Mouse (Mus musculus) forebrain, embryonic 14.5 days (tissue): ENCODE data around the gene Acvr1b. TPM values are rescaled to one million over a fixed set of nuclear protein-coding genes. Genes with fewer than 3 reads are reported as not detected.

ENCODE experiments used
- ATAC-seq: fragments of 200-750 bp; cut with Nextera tagmentation; 2 replicates; pipeline ENCODE4 v1.8.0; 2017; ENCODE audit warnings: mild to moderate bottlenecking, moderate library complexity
- DNase-seq: peaks from one replicate; pipeline ENCODE4 v3.0.0-alpha.2; 2015; ENCODE audit warnings: low spot score
- H3K27ac ChIP-seq: fragments of 300-500 bp; sonication (generic); 2 replicates; pipeline ENCODE4 v1.5.1; 2014; ENCODE audit warnings: low read depth, mild to moderate bottlenecking, control low read depth, low read length, moderate library complexity
- H3K27me3 ChIP-seq: fragments of 300-500 bp; sonication (generic); replicated peaks from 2 replicates; pipeline ENCODE4 v1.6.1; 2014; ENCODE audit warnings: low read length, control low read depth, mixed read lengths; ENCODE audit not compliant: control insufficient read depth, insufficient read depth
- H3K36me3 ChIP-seq: fragments of 300-500 bp; sonication (generic); 2 replicates; pipeline ENCODE4 v1.6.1; 2014; ENCODE audit warnings: low read length, control low read depth; ENCODE audit not compliant: control insufficient read depth, insufficient read depth
- H3K4me1 ChIP-seq: fragments of 300-500 bp; sonication (generic); 2 replicates; pipeline ENCODE4 v1.6.1; 2014; ENCODE audit warnings: antibody characterized with exemption, low read length, control low read depth; ENCODE audit not compliant: control insufficient read depth, insufficient read depth
- H3K4me2 ChIP-seq: fragments of 300-500 bp; sonication (generic); 2 replicates; pipeline ENCODE4 v1.6.1; 2014; ENCODE audit warnings: mild to moderate bottlenecking, control low read depth, low read length
- H3K4me3 ChIP-seq: fragments of 300-500 bp; sonication (generic); 2 replicates; pipeline ENCODE4 v1.5.1; 2014; ENCODE audit warnings: low read depth, low read length, control low read depth
- H3K9ac ChIP-seq: fragments of 300-500 bp; sonication (generic); 2 replicates; pipeline ENCODE4 v1.6.1; 2014; ENCODE audit warnings: mild to moderate bottlenecking, low read length, control low read depth, moderate library complexity
- H3K9me3 ChIP-seq: fragments of 300-500 bp; sonication (generic); replicated peaks from 2 replicates; pipeline ENCODE4 v1.6.1; 2016; ENCODE audit warnings: low read length, control low read depth, mixed read lengths; ENCODE audit not compliant: control insufficient read depth
- WGBS: fragments of 180-500 bp; shearing (Covaris S2); extraction: QIAGEN DNeasy Blood & Tissue Kit; methylation state at CpG from one replicate; pipeline ENCODE4 v1.1.7; 2014; 5-methylcytosine and 5-hydroxymethylcytosine counted together
- polyA plus RNA-seq: library from polyadenylated mRNA; unstranded; fragments of >200 nt; fragmentation: Nextera tagmentation; extraction: Ambion mirVana; gene quantifications from 2 replicates; pipeline ENCODE4 v1.2.1, GENCODE M21; 2014

Acvr1b gene
- polyA plus RNA-seq, 1 experiment from 2014 or later: 24.7 TPM

- no peak overlapping the region for H3K4me3 ChIP-seq
- no peaks in the 10 kb centered on the region for H3K9me3 ChIP-seq
- DNase-seq (peak; percentile 76), ATAC-seq (no peak)
- no peaks in the 10 kb centered on the region for H3K4me1 ChIP-seq
- no peak overlapping the region for H3K27ac ChIP-seq
- H3K27me3 ChIP-seq: no peaks in the 10 kb centered on the region
- 59% methylated on average over 6 of the region's 6 CpGs for WGBS
- no peak overlapping the region for H3K9ac ChIP-seq
- H3K36me3 ChIP-seq: peaks cover 90% of the 10 kb centered on the region
- no peak overlapping the region for H3K4me2 ChIP-seq
These were observed 36.4 kb downstream of the Acvr1b start for GRCm38 (mm10) chr15:101210228-101210627.

- Histone ChIP-seq H3K9me3 (no peaks in the 10 kb centered on the region), H3K27ac (no peak overlapping the region), H3K4me1 (no peaks in the 10 kb centered on the region), H3K4me2 (no peak overlapping the region), H3K36me3 (peaks cover 85% of the 10 kb centered on the region), H3K4me3 (no peak overlapping the region), H3K27me3 (no peaks in the 10 kb centered on the region), H3K9ac (no peak overlapping the region)
- DNase-seq (no peak), ATAC-seq (no peak)
- WGBS: 95% methylated on average over 14 of the region's 14 CpGs
These were observed 37.2 kb downstream of the Acvr1b start for GRCm38 (mm10) chr15:101210998-101211613.

GRCm38 (mm10) chr15:101212435-101212834 lies 38.6 kb downstream of the Acvr1b start:
- no peak for ATAC-seq
- no peak overlapping the region for H3K9ac ChIP-seq
- no peak overlapping the region for H3K27ac ChIP-seq
- WGBS: 82% methylated on average over 14 of the region's 14 CpGs
- no peaks in the 10 kb centered on the region for H3K27me3 ChIP-seq
- H3K4me3 ChIP-seq: no peak overlapping the region
- H3K4me2 ChIP-seq: no peak overlapping the region
- H3K36me3 ChIP-seq: peaks cover 72% of the 10 kb centered on the region
- H3K4me1 ChIP-seq: no peaks in the 10 kb centered on the region
- DNase-seq: no peak
- no peaks in the 10 kb centered on the region for H3K9me3 ChIP-seq

GRCm38 (mm10) chr15:101215136-101215535 lies 41.3 kb downstream of the Acvr1b start:
- H3K4me2 ChIP-seq: no peak overlapping the region
- peaks cover 45% of the 10 kb centered on the region for H3K36me3 ChIP-seq
- H3K9me3 ChIP-seq: no peaks in the 10 kb centered on the region
- no peak for DNase-seq
- no peaks in the 10 kb centered on the region for H3K27me3 ChIP-seq
- no peak overlapping the region for H3K9ac ChIP-seq
- 80% methylated on average over 2 of the region's 2 CpGs for WGBS
- H3K4me3 ChIP-seq: no peak overlapping the region
- no peak for ATAC-seq
- no peaks in the 10 kb centered on the region for H3K4me1 ChIP-seq
- H3K27ac ChIP-seq: no peak overlapping the region

- Histone ChIP-seq H3K4me1 (no peaks in the 10 kb centered on the region), H3K9ac (no peak overlapping the region), H3K36me3 (peaks cover 36% of the 10 kb centered on the region), H3K4me2 (no peak overlapping the region), H3K9me3 (no peaks in the 10 kb centered on the region), H3K27me3 (no peaks in the 10 kb centered on the region), H3K27ac (no peak overlapping the region), H3K4me3 (no peak overlapping the region)
- ATAC-seq (no peak), DNase-seq (no peak)
- 71% methylated on average over 4 of the region's 4 CpGs for WGBS
These were observed 42.2 kb downstream of the Acvr1b start for GRCm38 (mm10) chr15:101216036-101216435.

- WGBS: 3% methylated on average over 8 of the region's 8 CpGs
- DNase-seq: peak; percentile 63
- ATAC-seq: peak; percentile 19; the same call in 1 of the 2 replicates
- H3K4me1 ChIP-seq: peaks cover 24% of the 10 kb centered on the region
- no peaks in the 10 kb centered on the region for H3K36me3 ChIP-seq
- H3K27me3 ChIP-seq: 0 out of 2 replicates have a peak, but pooled peaks cover 5% of the 10 kb centered on the region
- H3K27ac ChIP-seq: no peak overlapping the region
- no peak overlapping the region for H3K4me2 ChIP-seq
- no peak overlapping the region for H3K9ac ChIP-seq
- no peaks in the 10 kb centered on the region for H3K9me3 ChIP-seq
- H3K4me3 ChIP-seq: no peak overlapping the region
These were observed 47.0 kb downstream of the Acvr1b start for GRCm38 (mm10) chr15:101220905-101221297.

- H3K27me3 ChIP-seq: 0 out of 2 replicates have a peak, but pooled peaks cover 5% of the 10 kb centered on the region
- H3K27ac ChIP-seq: peak overlapping the region; percentile 46
- H3K9me3 ChIP-seq: no peaks in the 10 kb centered on the region
- DNase-seq (peak; percentile 87), ATAC-seq (peak; percentile 65)
- H3K9ac ChIP-seq: no peak overlapping the region
- WGBS: 1% methylated on average over 14 of the region's 14 CpGs
- H3K36me3 ChIP-seq: no peaks in the 10 kb centered on the region
- peak overlapping the region; percentile 11; the same call in 1 of the 2 replicates for H3K4me3 ChIP-seq
- peaks cover 24% of the 10 kb centered on the region for H3K4me1 ChIP-seq
- peak overlapping the region; percentile 46 for H3K4me2 ChIP-seq
These were observed 47.6 kb downstream of the Acvr1b start for GRCm38 (mm10) chr15:101221298-101222104.

GRCm38 (mm10) chr15:101222897-101223482 lies 49.1 kb downstream of the Acvr1b start:
- H3K36me3 ChIP-seq: no peaks in the 10 kb centered on the region
- no peak overlapping the region for H3K9ac ChIP-seq
- 53% methylated on average over 13 of the region's 13 CpGs for WGBS
- no peaks in the 10 kb centered on the region for H3K9me3 ChIP-seq
- no peak overlapping the region for H3K4me3 ChIP-seq
- ATAC-seq (no peak), DNase-seq (no peak)
- no peak overlapping the region for H3K27ac ChIP-seq
- peaks cover 24% of the 10 kb centered on the region for H3K4me1 ChIP-seq
- H3K27me3 ChIP-seq: 0 out of 2 replicates have a peak, but pooled peaks cover 5% of the 10 kb centered on the region
- 0 out of 2 replicates have a peak overlapping the region, but pooled peaks have one; percentile 95 for H3K4me2 ChIP-seq
